Mouse (Mus musculus): ENCODE measurements around the gene 4930467E23Rik. TPM values are rescaled to one million over a fixed set of nuclear protein-coding genes. Genes with fewer than 3 reads are reported as not detected.
"Not testable (repeated sequence)": the region's sequence is repeated elsewhere in the genome, so short reads cannot be mapped to it uniquely, and the experiment has no call there.

The 4930467E23Rik gene
- total RNA-seq (2014; rRNA removed) (not detected in 2 replicates), polyA plus RNA-seq (2015; fragmentation: Nextera tagmentation; extraction: Ambion mirVana) (not detected in 2 replicates)

DNA sequence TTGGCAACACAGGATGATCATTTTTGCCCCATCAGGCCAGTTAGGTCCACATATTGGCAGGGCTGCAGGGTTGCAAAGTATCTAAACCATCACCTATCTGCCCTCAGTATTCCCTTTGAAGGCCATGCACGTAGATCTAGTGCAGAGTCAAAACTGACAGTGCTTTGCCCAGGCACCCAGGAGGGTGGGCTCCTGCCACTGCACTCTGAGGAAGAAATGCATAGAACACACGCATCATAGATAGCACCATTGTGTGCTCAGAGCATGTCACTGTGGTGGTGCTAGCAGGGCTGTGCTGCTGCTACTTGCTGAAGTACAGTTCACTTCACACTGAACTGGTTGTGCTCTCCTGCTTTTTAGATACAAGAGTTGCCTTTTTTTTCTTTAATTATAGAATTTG lies at the start of gene 4930467E23Rik:
4930467E23Rik (plus strand) TSS at position 301 of the 400 bp plus-strand sequence.
- H3K4me2 ChIP-seq (ENCODE audit: low read depth, low read length, poor library complexity, severe bottlenecking); H3K4me1 ChIP-seq (ENCODE audit: insufficient read depth, low read length); ATAC-seq (ENCODE audit: low FRiP score); H3K4me3 ChIP-seq (ENCODE audit: low read depth, low read length); H3K36me3 ChIP-seq (ENCODE audit: insufficient read depth, low read length); H3K27me3 ChIP-seq (ENCODE audit: insufficient read depth, low read length); DNase-seq (ENCODE audit: low spot score); H3K9me3 ChIP-seq (ENCODE audit: low read length); H3K9ac ChIP-seq (replicated peaks; ENCODE audit: low read length, poor library complexity, severe bottlenecking); H3K27ac ChIP-seq (ENCODE audit: low read depth, low read length): not testable (repeated sequence)
- WGBS, result no CpG with 5 or more reads among the region's 2 CpGs

DNA sequence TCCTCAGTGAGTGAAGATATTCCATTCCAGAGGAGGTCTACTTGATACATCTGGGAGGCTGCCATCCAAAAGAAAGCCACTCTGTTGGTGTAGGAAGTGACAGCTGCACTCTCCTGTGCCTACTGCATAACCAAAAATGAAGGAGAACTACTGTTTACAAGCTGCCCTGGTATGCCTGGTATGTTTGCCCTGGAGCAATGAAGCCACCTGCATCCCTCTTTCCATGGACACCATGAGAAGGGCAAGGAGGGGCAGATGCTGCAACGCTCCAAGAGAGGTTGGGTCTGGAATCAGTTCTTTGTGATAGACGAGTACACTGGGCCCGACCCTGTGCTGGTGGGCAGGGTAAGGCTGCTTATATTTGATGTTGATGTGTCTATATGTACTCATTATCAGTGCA lies 47.1 kb upstream of the 4930467E23Rik start:
- 67% methylated on average over 1 of the region's 3 CpGs for whole genome bisulfite sequencing
- not testable (repeated sequence) for H3K4me1 ChIP-seq (ENCODE audit: insufficient read depth, low read length); H3K4me3 ChIP-seq (ENCODE audit: low read depth, low read length); H3K4me2 ChIP-seq (ENCODE audit: low read depth, low read length, poor library complexity, severe bottlenecking); H3K9ac ChIP-seq (replicated peaks; ENCODE audit: low read length, poor library complexity, severe bottlenecking); DNase-seq (ENCODE audit: low spot score); H3K9me3 ChIP-seq (ENCODE audit: low read length); H3K27me3 ChIP-seq (ENCODE audit: insufficient read depth, low read length); H3K36me3 ChIP-seq (ENCODE audit: insufficient read depth, low read length); ATAC-seq (ENCODE audit: low FRiP score); H3K27ac ChIP-seq (ENCODE audit: low read depth, low read length)

DNA sequence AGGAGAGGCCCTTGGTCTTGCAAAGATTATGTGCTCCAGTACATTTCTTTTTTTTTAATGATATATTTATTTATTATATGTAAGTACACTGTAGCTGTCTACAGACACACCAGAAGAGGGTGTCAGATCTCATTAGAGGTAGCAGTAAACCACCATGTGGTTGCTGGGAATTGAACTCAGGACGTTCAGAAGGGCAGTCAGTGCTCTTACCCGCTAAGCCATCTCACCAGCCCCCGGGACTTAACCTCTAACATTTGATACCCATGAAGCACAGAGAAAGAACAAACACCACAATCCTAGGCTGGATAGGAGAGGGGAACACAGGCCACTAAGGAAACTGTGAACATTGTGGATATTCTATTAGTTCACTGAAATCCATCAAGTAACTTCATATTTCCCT lies 43.9 kb upstream of the 4930467E23Rik start:
- H3K4me3 ChIP-seq (ENCODE audit: low read depth, low read length); H3K4me1 ChIP-seq (ENCODE audit: insufficient read depth, low read length); H3K27me3 ChIP-seq (ENCODE audit: insufficient read depth, low read length); ATAC-seq (ENCODE audit: low FRiP score); H3K36me3 ChIP-seq (ENCODE audit: insufficient read depth, low read length); H3K4me2 ChIP-seq (ENCODE audit: low read depth, low read length, poor library complexity, severe bottlenecking); H3K27ac ChIP-seq (ENCODE audit: low read depth, low read length); H3K9me3 ChIP-seq (ENCODE audit: low read length); DNase-seq (ENCODE audit: low spot score); H3K9ac ChIP-seq (replicated peaks; ENCODE audit: low read length, poor library complexity, severe bottlenecking): not testable (repeated sequence)
- WGBS, result 84% methylated on average over 3 of the region's 3 CpGs

DNA sequence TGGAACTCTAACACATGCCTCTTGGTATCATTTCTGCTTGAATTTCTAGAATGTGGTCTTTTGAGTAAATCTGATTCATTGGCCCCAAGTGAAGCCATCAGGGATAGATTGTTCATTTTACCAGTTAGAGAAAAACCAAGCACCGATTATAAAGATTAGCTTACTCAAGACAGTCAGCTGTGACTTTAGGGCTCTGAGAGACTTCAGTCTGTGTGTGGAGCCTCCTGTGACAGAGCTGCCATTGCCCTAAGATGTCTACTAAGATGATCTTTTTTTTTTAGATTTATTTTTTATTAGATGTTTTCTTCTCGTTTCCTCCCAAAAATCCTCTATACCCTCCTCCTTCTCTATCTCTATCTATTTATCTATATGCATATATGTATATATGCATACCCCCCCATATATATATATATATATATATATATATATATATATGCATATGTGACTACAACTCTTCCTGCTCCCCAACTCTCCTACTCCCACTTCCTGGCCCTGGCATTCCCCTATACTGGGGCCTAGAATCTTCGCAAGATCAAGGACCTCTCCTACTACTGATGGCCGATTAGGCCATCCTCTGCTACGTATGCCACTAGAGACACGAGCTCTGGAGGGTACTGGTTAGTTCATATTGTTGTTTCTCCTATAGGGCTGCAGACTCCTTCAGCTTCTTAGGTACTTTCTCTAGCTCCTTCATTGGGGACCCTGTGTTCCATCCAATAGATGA lies 40.4 kb upstream of the 4930467E23Rik start:
- not testable (repeated sequence) for H3K4me3 ChIP-seq (ENCODE audit: low read depth, low read length); H3K9ac ChIP-seq (replicated peaks; ENCODE audit: low read length, poor library complexity, severe bottlenecking); ATAC-seq (ENCODE audit: low FRiP score); H3K27ac ChIP-seq (ENCODE audit: low read depth, low read length); H3K4me1 ChIP-seq (ENCODE audit: insufficient read depth, low read length); H3K27me3 ChIP-seq (ENCODE audit: insufficient read depth, low read length); H3K9me3 ChIP-seq (ENCODE audit: low read length); DNase-seq (ENCODE audit: low spot score); H3K36me3 ChIP-seq (ENCODE audit: insufficient read depth, low read length); H3K4me2 ChIP-seq (ENCODE audit: low read depth, low read length, poor library complexity, severe bottlenecking)
- 87% methylated on average over 6 of the region's 6 CpGs for WGBS

DNA sequence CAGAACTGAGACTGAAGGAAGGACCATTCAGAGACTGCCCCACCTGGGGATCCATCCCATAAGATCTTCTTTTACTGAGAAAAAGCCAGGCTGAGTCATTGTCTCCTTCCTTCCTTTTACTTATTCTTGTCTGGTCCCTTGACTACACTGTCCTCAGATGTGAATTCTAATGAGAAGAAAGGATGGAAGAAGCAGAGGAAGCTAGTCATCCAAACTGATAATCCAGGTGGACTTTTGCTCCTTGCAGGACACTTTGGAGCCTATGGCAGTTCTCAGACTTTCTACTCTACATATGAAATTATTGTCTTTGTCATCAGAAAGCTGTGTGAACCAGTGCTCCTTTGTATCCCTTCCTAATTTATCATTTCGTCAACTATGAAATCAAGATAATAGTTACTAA lies 39.6 kb upstream of the 4930467E23Rik start:
- DNase-seq (ENCODE audit: low spot score); H3K9ac ChIP-seq (replicated peaks; ENCODE audit: low read length, poor library complexity, severe bottlenecking); H3K4me3 ChIP-seq (ENCODE audit: low read depth, low read length); H3K9me3 ChIP-seq (ENCODE audit: low read length); H3K36me3 ChIP-seq (ENCODE audit: insufficient read depth, low read length); H3K27ac ChIP-seq (ENCODE audit: low read depth, low read length); H3K4me1 ChIP-seq (ENCODE audit: insufficient read depth, low read length); ATAC-seq (ENCODE audit: low FRiP score); H3K27me3 ChIP-seq (ENCODE audit: insufficient read depth, low read length); H3K4me2 ChIP-seq (ENCODE audit: low read depth, low read length, poor library complexity, severe bottlenecking): not testable (repeated sequence)
- 84% methylated on average over 1 of the region's 1 CpGs for WGBS

DNA sequence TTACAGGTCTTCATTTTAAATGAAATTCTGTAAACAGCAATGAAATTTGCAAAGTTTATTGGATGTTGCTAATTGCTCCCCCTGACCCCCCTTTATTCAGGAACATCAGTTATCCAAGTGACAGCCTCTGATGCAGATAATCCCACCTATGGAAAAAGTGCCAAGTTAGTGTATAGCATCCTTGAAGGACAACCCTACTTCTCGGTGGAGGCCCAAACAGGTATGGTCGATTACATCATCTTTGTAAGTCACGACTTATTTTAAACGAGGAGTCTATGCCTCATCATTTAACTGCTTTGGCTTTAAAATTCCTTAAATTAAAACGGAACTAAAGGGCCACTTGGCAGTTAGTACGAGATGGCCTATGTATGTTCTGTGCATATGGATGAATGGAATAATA lies 38.0 kb upstream of the 4930467E23Rik start:
- H3K36me3 ChIP-seq (ENCODE audit: insufficient read depth, low read length); ATAC-seq (ENCODE audit: low FRiP score); H3K27ac ChIP-seq (ENCODE audit: low read depth, low read length); H3K27me3 ChIP-seq (ENCODE audit: insufficient read depth, low read length); H3K9me3 ChIP-seq (ENCODE audit: low read length); H3K9ac ChIP-seq (replicated peaks; ENCODE audit: low read length, poor library complexity, severe bottlenecking); H3K4me2 ChIP-seq (ENCODE audit: low read depth, low read length, poor library complexity, severe bottlenecking); H3K4me1 ChIP-seq (ENCODE audit: insufficient read depth, low read length); DNase-seq (ENCODE audit: low spot score); H3K4me3 ChIP-seq (ENCODE audit: low read depth, low read length): not testable (repeated sequence)
- 85% methylated on average over 6 of the region's 6 CpGs for WGBS

DNA sequence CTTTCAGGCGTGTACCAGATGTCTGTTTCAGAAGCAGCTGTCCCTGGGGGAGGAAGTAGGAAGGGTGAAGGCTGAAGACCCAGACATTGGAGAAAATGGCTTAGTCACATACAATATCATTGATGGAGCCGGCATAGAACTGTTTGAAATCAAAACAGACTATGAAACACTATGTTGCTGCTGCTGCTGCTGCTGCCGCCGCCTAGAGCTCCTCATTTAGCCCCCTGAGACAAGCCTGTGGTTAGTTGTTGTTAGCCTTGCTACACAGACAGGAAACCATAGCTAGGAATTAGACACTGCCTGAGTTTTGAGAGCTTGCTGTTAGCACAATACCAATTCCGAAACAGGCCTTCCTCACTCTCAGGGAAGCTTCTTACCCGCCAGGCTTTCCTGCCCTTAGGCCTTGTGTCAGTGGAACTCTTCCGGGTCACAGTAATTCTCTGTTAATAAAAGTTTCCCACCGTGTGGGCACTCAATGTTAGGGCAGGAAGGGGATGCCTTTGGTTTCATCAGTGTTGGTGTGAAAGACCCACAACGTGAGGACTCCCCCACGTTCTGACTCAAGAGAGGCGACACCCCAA lies 31.8 kb upstream of the 4930467E23Rik start:
- not testable (repeated sequence) for H3K9me3 ChIP-seq (ENCODE audit: low read length); ATAC-seq (ENCODE audit: low FRiP score); H3K4me2 ChIP-seq (ENCODE audit: low read depth, low read length, poor library complexity, severe bottlenecking); H3K27me3 ChIP-seq (ENCODE audit: insufficient read depth, low read length); H3K9ac ChIP-seq (replicated peaks; ENCODE audit: low read length, poor library complexity, severe bottlenecking); H3K4me3 ChIP-seq (ENCODE audit: low read depth, low read length); H3K27ac ChIP-seq (ENCODE audit: low read depth, low read length); H3K4me1 ChIP-seq (ENCODE audit: insufficient read depth, low read length); H3K36me3 ChIP-seq (ENCODE audit: insufficient read depth, low read length); DNase-seq (ENCODE audit: low spot score)
- 79% methylated on average over 10 of the region's 11 CpGs for WGBS

DNA sequence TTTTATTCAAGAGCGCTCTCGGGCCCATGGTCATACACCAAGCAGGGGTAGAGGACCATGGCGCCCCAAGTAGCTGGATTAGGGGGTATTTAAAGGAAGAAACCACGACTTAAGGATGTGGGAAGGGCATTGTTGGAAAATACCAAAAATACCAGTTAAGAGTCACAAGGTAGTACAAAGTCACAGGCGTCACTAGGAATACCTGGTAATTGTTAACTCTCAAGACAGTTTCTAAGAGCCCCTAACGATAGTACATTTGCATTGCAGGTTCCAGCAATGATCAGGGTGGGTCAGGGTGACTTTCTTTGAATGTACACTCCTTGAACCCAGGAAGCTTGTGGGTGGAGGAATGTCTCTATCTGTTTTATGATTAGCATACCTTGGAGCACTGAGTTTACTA lies 31.3 kb upstream of the 4930467E23Rik start:
- DNase-seq (ENCODE audit: low spot score); H3K9me3 ChIP-seq (ENCODE audit: low read length); H3K4me3 ChIP-seq (ENCODE audit: low read depth, low read length); H3K27ac ChIP-seq (ENCODE audit: low read depth, low read length); H3K36me3 ChIP-seq (ENCODE audit: insufficient read depth, low read length); H3K27me3 ChIP-seq (ENCODE audit: insufficient read depth, low read length); H3K4me1 ChIP-seq (ENCODE audit: insufficient read depth, low read length); H3K4me2 ChIP-seq (ENCODE audit: low read depth, low read length, poor library complexity, severe bottlenecking); H3K9ac ChIP-seq (replicated peaks; ENCODE audit: low read length, poor library complexity, severe bottlenecking); ATAC-seq (ENCODE audit: low FRiP score): not testable (repeated sequence)
- 80% methylated on average over 6 of the region's 6 CpGs for WGBS

DNA sequence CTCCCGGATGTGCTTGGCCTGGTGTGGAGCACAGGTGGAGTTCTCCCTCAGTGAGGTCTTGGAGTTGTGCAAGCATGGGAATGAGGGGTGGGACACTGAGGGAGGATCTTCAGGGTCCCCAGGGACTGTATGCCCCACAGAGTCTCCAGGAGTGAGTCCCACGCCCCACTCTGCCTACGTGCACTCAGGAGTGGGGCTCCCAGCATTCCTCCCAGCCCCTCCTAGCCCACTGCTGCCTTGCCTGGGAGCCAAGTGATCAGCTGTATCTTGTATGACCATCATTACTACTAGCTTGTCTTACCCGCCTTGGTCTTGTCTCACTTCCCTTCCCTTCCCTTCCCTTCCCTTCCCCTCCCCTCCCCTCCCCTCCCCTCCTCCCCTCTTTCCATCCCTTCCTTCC lies 30.7 kb upstream of the 4930467E23Rik start:
- H3K9me3 ChIP-seq (ENCODE audit: low read length); DNase-seq (ENCODE audit: low spot score); H3K4me1 ChIP-seq (ENCODE audit: insufficient read depth, low read length); ATAC-seq (ENCODE audit: low FRiP score); H3K4me2 ChIP-seq (ENCODE audit: low read depth, low read length, poor library complexity, severe bottlenecking); H3K9ac ChIP-seq (replicated peaks; ENCODE audit: low read length, poor library complexity, severe bottlenecking); H3K4me3 ChIP-seq (ENCODE audit: low read depth, low read length); H3K27ac ChIP-seq (ENCODE audit: low read depth, low read length); H3K27me3 ChIP-seq (ENCODE audit: insufficient read depth, low read length); H3K36me3 ChIP-seq (ENCODE audit: insufficient read depth, low read length): not testable (repeated sequence)
- WGBS, result 80% methylated on average over 4 of the region's 4 CpGs
